Mouse (Mus musculus) Patski (cell line): ENCODE measurements around the gene Chtop. TPM values are rescaled to one million over a fixed set of nuclear protein-coding genes. Genes with fewer than 3 reads are reported as not detected.

Source experiments
- ATAC-seq: fragments of 100-300 bp; one replicate; pipeline ENCODE4 v1.8.0; 2021
- CTCF ChIA-PET: fragments of 350-600 bp; sonication (Branson Sonifier 250); formaldehyde crosslinking; loops from one replicate; lab custom pipeline; 2022; ENCODE audit warnings: inconsistent platforms; lab: Charles Lee
- POLR2A ChIA-PET: fragments of 350-600 bp; sonication (Branson Sonifier 250); formaldehyde crosslinking; loops from one replicate; lab custom pipeline; 2022; ENCODE audit warnings: antibody characterized with exemption, inconsistent platforms; lab: Charles Lee
- DNase-seq: peaks from one replicate; pipeline ENCODE4 v3.0.0-alpha.2; 2011; ENCODE audit warnings: low read depth, low spot score
- H3K27me3 ChIP-seq: fragments of 371-371 bp; one replicate; pipeline ENCODE4 v1.5.1; 2021
- CTCF ChIP-seq: fragments of 100-300 bp; IDR thresholded peaks from one replicate; pipeline ENCODE4 v1.5.1; 2021
- in situ Hi-C: fragments of 300-500 bp; cut with MboI; formaldehyde crosslinking; loops from 3 replicates; pipeline ENCODE4 v1.11.1; 2018; ENCODE audit warnings: low pct_unique_long_range_greater_than_20kb, mixed read lengths
- polyA plus RNA-seq: library from polyadenylated mRNA; unstranded; gene quantifications from one replicate; pipeline ENCODE4 v1.2.3, GENCODE M21; 2021

The Chtop gene
- 145 TPM for polyA plus RNA-seq

DNA sequence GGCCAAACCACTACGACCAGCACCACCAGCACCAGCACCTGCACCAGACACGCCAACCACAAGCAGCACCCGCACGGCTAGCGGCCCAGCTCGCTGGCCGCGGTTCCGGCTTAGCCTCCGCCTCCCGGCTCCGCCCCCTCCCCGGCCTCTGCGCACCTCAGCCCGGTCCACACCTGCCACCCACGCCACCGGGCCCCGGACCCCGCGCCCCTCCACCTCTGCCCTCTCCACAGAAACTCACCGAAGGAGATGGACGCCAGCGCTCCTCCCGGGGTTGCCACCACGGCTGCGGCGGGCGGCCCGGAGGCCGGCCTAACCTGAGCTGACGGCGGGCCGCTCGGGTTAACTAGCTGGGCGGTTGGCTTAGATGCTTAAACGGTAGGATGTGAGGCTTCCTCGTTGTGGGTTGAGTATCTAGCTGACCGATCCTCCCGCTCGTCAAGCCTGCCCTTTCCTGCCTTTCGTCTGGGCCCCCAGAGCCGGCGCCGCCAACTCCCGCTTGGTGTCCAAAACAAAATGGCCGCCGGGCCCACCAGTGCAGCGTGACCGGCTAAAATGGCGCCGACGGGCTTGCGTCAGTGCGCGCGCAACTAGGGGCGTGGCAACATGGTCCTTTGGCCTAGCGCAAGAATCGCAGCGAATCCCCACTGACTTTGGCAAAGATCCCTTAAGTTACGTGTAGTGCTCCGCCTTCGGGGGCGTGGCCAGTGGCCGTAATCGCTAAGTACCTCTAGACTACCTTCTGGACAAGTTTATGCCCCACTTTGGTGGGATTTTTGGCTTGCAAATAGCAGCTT is at the start of gene Chtop:
Gene Chtop (minus strand): TSS at position 549 of the 797 bp plus-strand sequence.
- ChIA-PET CTCF (interaction anchor here (0.8 to 5.1 kb wide), 14 partner anchors 10 to 201 kb away, joined by 3 to 26 read pairs (median 6); partner anchors contain the start of genes S100a14, S100a7a and Snapin), POLR2A (interaction anchor here (0.6 to 2.2 kb wide), 14 partner anchors 11 to 143 kb away, joined by 3 to 18 read pairs (median 3); partner anchors contain the start of genes S100a14, S100a4 and Snapin)
- no peak for TF ChIP-seq CTCF
- DNase-seq (peak; percentile 96), ATAC-seq (peak; percentile 92)
- in situ Hi-C loops: no loop called here
- H3K27me3 ChIP-seq: no peaks in the 10 kb centered on the region

DNA sequence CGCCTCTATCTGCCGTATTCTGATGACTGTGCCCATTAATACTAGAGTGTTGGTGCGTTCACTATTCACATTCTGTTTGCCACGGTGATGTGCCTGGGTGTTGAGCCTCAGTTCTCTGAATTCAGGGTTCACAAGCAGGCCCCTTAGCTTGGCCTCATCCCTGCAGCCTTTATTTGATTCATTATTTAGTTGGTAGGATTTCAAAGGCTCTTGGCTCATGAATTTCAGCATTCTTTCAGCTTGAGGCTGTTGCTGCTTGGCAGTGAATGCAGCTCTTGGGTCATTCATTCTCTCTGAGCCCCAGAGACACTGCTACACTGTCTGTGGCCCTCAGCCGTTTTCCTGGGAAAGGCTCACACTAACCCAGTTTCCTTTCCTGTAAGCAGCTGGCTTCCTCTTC is 46.7 kb upstream of the Chtop start:
- in situ Hi-C loops: no loop called here
- CTCF ChIA-PET: interaction anchor here (1.0 to 5.1 kb wide), 6 partner anchors 10 to 25 kb away, joined by 3 to 20 read pairs (median 4); partner anchors contain the start of gene S100a16
- DNase-seq (no peak), ATAC-seq (no peak)
- no peaks in the 10 kb centered on the region for H3K27me3 ChIP-seq
- no peak for TF ChIP-seq CTCF
- POLR2A ChIA-PET: interaction anchor here (0.7 kb wide), 1 partner anchor 10 kb away, joined by 3 read pairs; no protein-coding TSS in a partner anchor

DNA sequence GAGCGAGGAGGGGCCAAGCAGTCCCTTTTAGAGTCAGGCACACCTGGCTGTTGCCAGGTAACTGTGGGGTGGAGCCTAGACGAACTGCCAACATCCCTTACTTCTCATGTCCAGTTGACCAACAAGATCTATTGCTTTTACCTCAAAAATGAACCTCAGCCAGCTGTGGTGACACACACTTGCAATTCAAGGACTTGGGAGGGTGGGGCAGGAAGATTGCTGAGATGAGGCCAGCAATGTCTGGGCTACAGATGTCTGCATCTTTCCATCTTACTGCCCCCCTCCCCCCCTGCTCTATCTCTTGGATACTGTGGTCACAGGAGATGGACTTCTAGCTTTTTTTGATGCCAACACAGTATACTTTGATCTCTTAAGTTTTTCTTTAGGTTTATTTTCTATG is 42.9 kb upstream of the Chtop start:
- in situ Hi-C loops: no loop called here

DNA sequence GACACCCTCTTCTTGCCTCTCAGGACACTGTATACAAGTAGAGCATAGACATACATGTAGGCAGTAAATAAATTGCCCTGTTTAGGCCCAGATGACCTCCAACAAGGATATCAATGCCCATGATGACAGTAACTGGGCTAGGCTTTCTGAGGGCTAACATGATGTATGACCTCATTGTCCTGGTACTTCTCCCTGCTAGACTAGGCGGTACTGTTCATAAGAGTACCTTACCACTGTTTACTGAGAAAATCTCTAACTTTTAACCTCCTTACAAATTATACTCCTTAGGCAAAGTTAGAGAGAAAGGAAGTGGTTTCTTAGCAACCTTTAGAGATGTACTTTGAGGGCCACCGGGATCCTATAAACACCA is 41.1 kb upstream of the Chtop start:
- ChIA-PET POLR2A (no interaction called here), CTCF (interaction anchor here (0.9 to 1.6 kb wide), 4 partner anchors 25 to 65 kb away, joined by 3 to 4 read pairs (median 4); no protein-coding TSS in a partner anchor)
- H3K27me3 ChIP-seq: no peaks in the 10 kb centered on the region
- ATAC-seq (no peak), DNase-seq (no peak)
- TF ChIP-seq CTCF: no peak
- in situ Hi-C loops: no loop called here

More for the DNA sequence above, 42.9 kb upstream of the Chtop start:
- DNase-seq (no peak), ATAC-seq (no peak)
- CTCF ChIA-PET: interaction anchor here (0.8 to 5.1 kb wide), 3 partner anchors 8 to 23 kb away, joined by 3 to 20 read pairs (median 3); no protein-coding TSS in a partner anchor
- no peaks in the 10 kb centered on the region for H3K27me3 ChIP-seq
- POLR2A ChIA-PET: no interaction called here
- TF ChIP-seq CTCF: no peak

DNA sequence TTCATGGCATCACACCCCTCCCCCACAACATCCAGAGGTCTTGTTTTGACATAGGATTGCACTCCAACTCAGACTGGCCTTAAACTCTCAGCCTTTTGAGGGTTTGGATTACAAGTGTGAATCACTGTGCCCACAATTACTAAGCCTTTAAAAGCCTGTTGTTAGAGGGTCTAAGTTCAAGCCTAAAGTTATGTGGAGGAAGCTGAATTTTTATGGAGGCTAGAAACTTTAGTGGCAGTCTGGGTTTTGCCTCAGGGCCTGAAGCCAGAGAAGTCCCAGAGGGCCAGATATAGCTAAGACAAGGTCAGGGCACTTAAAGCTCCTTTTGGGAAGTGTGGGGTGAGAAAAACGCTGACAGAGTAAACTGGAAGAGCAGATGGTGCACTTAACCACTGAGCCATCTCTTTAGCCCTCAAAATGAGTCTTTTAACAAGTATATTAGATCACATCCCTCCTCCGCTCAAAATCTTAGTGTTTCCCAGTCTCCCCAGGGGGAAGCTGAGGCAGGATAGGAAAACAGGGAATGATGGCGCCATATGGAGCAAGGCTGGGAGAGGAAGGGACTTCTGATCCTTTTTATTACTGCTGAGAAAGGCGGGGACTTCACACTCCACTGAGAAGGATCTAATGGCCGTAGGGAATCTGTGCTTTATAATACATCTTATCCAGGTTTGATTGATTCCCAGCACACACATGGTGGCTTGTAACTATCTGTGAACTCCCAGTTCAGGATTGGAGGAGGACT is 40.5 kb upstream of the Chtop start:
- POLR2A ChIA-PET: interaction anchor here (0.5 to 1.5 kb wide), 3 partner anchors 9 to 36 kb away, joined by 3 to 4 read pairs (median 4); no protein-coding TSS in a partner anchor
- ATAC-seq: peak; percentile 74
- peak; percentile 89 for DNase-seq
- TF ChIP-seq CTCF: no peak
- in situ Hi-C loops: no loop called here
- no peaks in the 10 kb centered on the region for H3K27me3 ChIP-seq
- CTCF ChIA-PET: interaction anchor here (0.9 to 3.0 kb wide), 8 partner anchors 10 to 65 kb away, joined by 3 to 10 read pairs (median 4); partner anchors contain the start of gene S100a16

DNA sequence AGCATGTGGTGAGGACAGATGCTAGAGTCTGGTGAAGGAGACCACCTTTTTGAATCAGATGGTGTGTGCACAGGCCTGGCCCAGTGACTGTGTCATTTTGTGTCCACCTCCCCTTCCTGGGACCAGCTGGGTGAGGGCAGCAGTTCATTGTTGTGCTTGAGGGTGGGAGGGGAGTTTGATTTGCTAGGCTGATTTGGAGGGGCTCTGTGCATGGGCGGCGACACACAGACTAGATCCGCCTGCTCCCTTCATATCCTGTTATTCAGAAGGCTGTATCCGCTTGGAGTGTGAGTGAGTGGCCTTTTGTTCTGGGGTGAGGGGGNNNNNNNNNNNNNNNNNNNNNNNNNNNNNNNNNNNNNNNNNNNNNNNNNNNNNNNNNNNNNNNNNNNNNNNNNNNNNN is 31.6 kb upstream of the Chtop start:
- ATAC-seq (no peak), DNase-seq (no peak)
- no peak for TF ChIP-seq CTCF
- CTCF ChIA-PET: interaction anchor here (0.9 kb wide), 1 partner anchor 40 kb away, joined by 3 read pairs; no protein-coding TSS in a partner anchor
- in situ Hi-C loops: no loop called here
- H3K27me3 ChIP-seq: no peaks in the 10 kb centered on the region
- POLR2A ChIA-PET: interaction anchor here (0.6 kb wide), 1 partner anchor 9 kb away, joined by 3 read pairs; no protein-coding TSS in a partner anchor

DNA sequence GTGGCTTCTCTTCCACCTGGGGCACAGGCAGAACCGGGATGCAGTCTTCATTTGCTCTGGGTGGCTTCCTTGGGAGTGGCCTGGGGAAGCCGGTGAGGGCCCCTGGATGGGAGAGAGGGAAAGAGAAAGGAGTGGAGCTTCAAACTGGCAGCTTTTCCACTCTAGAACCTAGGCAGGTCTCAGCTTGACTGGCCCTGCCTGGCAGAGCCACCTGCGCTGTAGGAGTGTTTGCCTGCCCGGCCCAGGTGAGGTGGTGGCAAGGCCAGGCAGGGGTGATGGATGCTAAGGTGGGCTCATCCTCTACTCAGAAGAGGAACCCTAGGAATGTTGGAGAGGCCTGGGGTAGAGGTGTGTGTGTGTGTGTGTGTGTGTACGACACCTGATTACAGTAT is 28.6 kb upstream of the Chtop start:
- DNase-seq (no peak), ATAC-seq (no peak)
- ChIA-PET CTCF (interaction anchor here (1.0 to 4.6 kb wide), 7 partner anchors 8 to 78 kb away, joined by 3 to 38 read pairs (median 4); partner anchors contain the start of gene S100a14), POLR2A (interaction anchor here (1.1 to 1.5 kb wide), 5 partner anchors 13 to 76 kb away, joined by 3 to 4 read pairs (median 3); no protein-coding TSS in a partner anchor)
- in situ Hi-C loops: no loop called here
- TF ChIP-seq CTCF: no peak
- no peaks in the 10 kb centered on the region for H3K27me3 ChIP-seq

DNA sequence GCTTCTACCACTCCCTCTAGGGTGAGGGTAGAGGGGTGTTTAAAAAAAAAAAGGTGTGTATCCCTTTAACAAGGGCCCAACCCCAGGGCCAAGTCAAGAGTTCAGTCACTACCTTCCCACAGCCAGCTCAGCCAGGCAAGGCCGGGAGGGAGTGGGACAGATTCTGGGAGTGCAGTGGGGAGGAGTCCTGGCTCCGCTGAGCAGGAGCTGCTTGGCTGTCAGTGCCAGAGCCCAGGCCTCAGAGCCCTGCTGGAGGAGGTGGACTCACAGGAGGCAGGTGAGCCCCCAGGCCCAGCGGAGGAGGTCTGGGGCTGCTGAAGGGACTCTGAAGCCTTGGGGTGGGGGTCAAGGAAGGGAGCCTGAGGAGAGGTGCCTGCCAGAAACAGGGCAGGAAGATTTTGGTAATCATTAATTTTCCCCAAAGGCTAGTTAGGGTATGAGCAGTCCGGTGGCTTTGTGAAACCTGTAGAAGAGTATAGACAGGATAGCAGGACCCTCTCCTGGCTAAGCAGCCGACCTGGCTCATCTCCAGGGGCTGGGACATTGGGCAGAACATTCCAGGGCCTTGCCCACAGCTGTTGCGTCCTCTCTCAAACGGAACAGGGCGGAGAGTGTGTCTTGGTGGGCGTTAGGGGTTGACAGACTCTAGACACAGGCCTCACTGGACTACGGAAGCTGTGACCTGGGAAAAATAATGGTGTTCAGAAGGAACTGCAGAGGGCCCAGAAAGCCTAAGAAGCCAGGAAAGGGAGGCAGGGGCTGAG is 28.0 kb upstream of the Chtop start, which contains the start of gene S100a16:
Gene S100a16 (plus strand): TSS at position 114 of the 764 bp plus-strand sequence.
- no peak for TF ChIP-seq CTCF
- H3K27me3 ChIP-seq: no peaks in the 10 kb centered on the region
- peak; percentile 97 for ATAC-seq
- in situ Hi-C loops: no loop called here
- ChIA-PET POLR2A (interaction anchor here (0.7 to 1.5 kb wide), 9 partner anchors 10 to 78 kb away, joined by 3 to 4 read pairs (median 3); partner anchors contain the start of gene S100a14), CTCF (interaction anchor here (1.0 to 4.6 kb wide), 11 partner anchors 9 to 78 kb away, joined by 3 to 38 read pairs (median 4); partner anchors contain the start of gene S100a14)
- DNase-seq: peak; percentile 67

DNA sequence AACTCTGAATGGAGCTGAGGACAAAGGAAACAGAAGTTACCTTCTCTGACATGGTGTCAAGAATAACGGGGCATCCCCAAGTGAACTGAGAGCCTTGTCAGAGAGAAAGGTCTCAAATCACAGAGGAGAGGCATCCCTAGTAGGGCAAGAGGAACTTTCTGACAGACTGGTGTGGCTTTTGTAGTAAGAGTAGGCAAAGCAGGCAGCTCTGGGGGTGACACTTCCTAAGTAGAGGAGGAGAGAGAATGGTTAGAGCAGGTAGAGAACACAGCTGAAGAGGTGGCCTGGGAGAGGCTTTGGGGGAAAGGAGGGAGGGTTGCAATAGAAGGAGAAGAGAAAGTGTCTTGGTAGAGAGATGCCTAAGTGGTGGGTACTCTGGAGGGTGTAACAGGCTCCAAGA is 26.1 kb upstream of the Chtop start:
- no peak for ATAC-seq
- no peaks in the 10 kb centered on the region for H3K27me3 ChIP-seq
- in situ Hi-C loops: no loop called here
- DNase-seq: no peak
- ChIA-PET CTCF (interaction anchor here (0.9 to 4.6 kb wide), 4 partner anchors 10 to 80 kb away, joined by 3 to 38 read pairs (median 10); partner anchors contain the start of gene S100a14), POLR2A (no interaction called here)
- TF ChIP-seq CTCF: no peak
